ENCODE assay signal across 29 mouse cellular contexts in genomic region chr5:66815877-66816276, GRCm38 (mm10).
DNase-seq lines count a peak whose midpoint lies in the region; ATAC-seq lines count a peak whose summit lies in the region.
"Had no signal": no experiment of that assay in that cellular context is flagged by ENCODE, and none has a peak within 500 bp of the region (broad histone marks: within the 10 kb centered on the region; RNA-seq: fewer than 3 reads in every experiment).

No protein-coding gene starts in this region.

- no peaks in the 10 kb centered on the region for H3K9me3 ChIP-seq in embryonic facial prominence, embryonic 13.5 days
- H3K9me3 ChIP-seq in embryonic facial prominence, embryonic 10.5 days: no peaks in the 10 kb centered on the region
- H3K9me3 ChIP-seq in hindbrain, embryonic 13.5 days: no peaks in the 10 kb centered on the region
- no peaks in the 10 kb centered on the region for H3K9me3 ChIP-seq in hindbrain, embryonic 14.5 days (ENCODE audit: control insufficient read depth, low read length)
- no peaks in the 10 kb centered on the region for H3K9me3 ChIP-seq in midbrain, embryonic 16.5 days (replicated peaks; ENCODE audit: control insufficient read depth, low read length, poor library complexity, severe bottlenecking)
- no peaks in the 10 kb centered on the region for H3K9me3 ChIP-seq in midbrain, embryonic 13.5 days
- H3K9me3 ChIP-seq in forebrain, embryonic 16.5 days (ENCODE audit: control insufficient read depth, low read length): no peaks in the 10 kb centered on the region
- H3K9me3 ChIP-seq: heart, embryonic 12.5 days; intestine, embryonic 15.5 days; neural tube, embryonic 12.5 days had no signal

- no peaks in the 10 kb centered on the region for H3K36me3 ChIP-seq in embryonic facial prominence, embryonic 13.5 days
- no peaks in the 10 kb centered on the region for H3K36me3 ChIP-seq in embryonic facial prominence, embryonic 10.5 days (replicated peaks)
- no peaks in the 10 kb centered on the region for H3K36me3 ChIP-seq in hindbrain, embryonic 13.5 days
- H3K36me3 ChIP-seq in hindbrain, embryonic 14.5 days (replicated peaks; ENCODE audit: control insufficient read depth, insufficient read depth): no peaks in the 10 kb centered on the region
- no peaks in the 10 kb centered on the region for H3K36me3 ChIP-seq in midbrain, embryonic 16.5 days (ENCODE audit: control insufficient read depth, insufficient read depth, low read length)
- H3K36me3 ChIP-seq in midbrain, embryonic 13.5 days: no peaks in the 10 kb centered on the region
- no peaks in the 10 kb centered on the region for H3K36me3 ChIP-seq in forebrain, embryonic 16.5 days (ENCODE audit: control insufficient read depth, insufficient read depth)
- H3K36me3 ChIP-seq: G1E; heart, embryonic 12.5 days; intestine, embryonic 15.5 days; neural tube, embryonic 12.5 days had no signal

- H3K4me2 ChIP-seq in embryonic facial prominence, embryonic 13.5 days: peak overlapping the region; percentile 16; the same call in 1 of the 2 replicates
- no peak overlapping the region for H3K4me2 ChIP-seq in hindbrain, embryonic 13.5 days
- no peak overlapping the region for H3K4me2 ChIP-seq in hindbrain, embryonic 14.5 days (replicated peaks)
- 0 out of 2 replicates have a peak overlapping the region, but pooled peaks have one; percentile 15 for H3K4me2 ChIP-seq in midbrain, embryonic 16.5 days (ENCODE audit: low read length)
- H3K4me2 ChIP-seq in midbrain, embryonic 13.5 days (replicated peaks): no peak overlapping the region
- H3K4me2 ChIP-seq in forebrain, embryonic 16.5 days (ENCODE audit: low read length): peak overlapping the region; percentile 27
- H3K4me2 ChIP-seq: heart, embryonic 12.5 days; intestine, embryonic 15.5 days; midbrain, embryonic 11.5 days; neural tube, embryonic 12.5 days had no signal

- H3K4me3 ChIP-seq in embryonic facial prominence, embryonic 13.5 days: no peak overlapping the region
- H3K4me3 ChIP-seq in embryonic facial prominence, embryonic 10.5 days: no peak overlapping the region
- no peak overlapping the region for H3K4me3 ChIP-seq in hindbrain, embryonic 13.5 days
- no peak overlapping the region for H3K4me3 ChIP-seq in hindbrain, embryonic 14.5 days (replicated peaks; ENCODE audit: low read length)
- no peak overlapping the region for H3K4me3 ChIP-seq in midbrain, embryonic 16.5 days (ENCODE audit: low read depth, low read length)
- no peak overlapping the region for H3K4me3 ChIP-seq in midbrain, embryonic 13.5 days (replicated peaks)
- H3K4me3 ChIP-seq in forebrain, embryonic 16.5 days (replicated peaks; ENCODE audit: low read length): no peak overlapping the region
- H3K4me3 ChIP-seq: heart, embryonic 12.5 days; intestine, embryonic 15.5 days; neural tube, embryonic 12.5 days had no signal

- no peak for ATAC-seq in embryonic facial prominence, embryonic 13.5 days (ENCODE audit: insufficient number of reproducible peaks, insufficient read depth, low FRiP score, low TSS enrichment, low read depth)
- ATAC-seq in hindbrain, embryonic 13.5 days (ENCODE audit: low FRiP score): no peak
- ATAC-seq in hindbrain, embryonic 14.5 days (ENCODE audit: low FRiP score): no peak
- no peak for ATAC-seq in midbrain, embryonic 16.5 days
- no peak for ATAC-seq in midbrain, embryonic 13.5 days
- peak; percentile 36; the same call in 1 of the 2 replicates for ATAC-seq in forebrain, embryonic 16.5 days
- ATAC-seq: hindbrain, postnatal 0 days; intestine, embryonic 15.5 days had no signal

- WGBS in embryonic facial prominence, embryonic 13.5 days: 20% methylated on average over 6 of the region's 6 CpGs
- WGBS in embryonic facial prominence, embryonic 10.5 days: 38% methylated on average over 6 of the region's 6 CpGs
- 20% methylated on average over 6 of the region's 6 CpGs for WGBS in hindbrain, embryonic 13.5 days
- WGBS in hindbrain, embryonic 14.5 days: 18% methylated on average over 6 of the region's 6 CpGs
- 13% methylated on average over 6 of the region's 6 CpGs for WGBS in midbrain, embryonic 16.5 days
- WGBS in midbrain, embryonic 13.5 days: 16% methylated on average over 6 of the region's 6 CpGs
- 6% methylated on average over 6 of the region's 6 CpGs for WGBS in forebrain, embryonic 16.5 days

- no peaks in the 10 kb centered on the region for H3K27me3 ChIP-seq in embryonic facial prominence, embryonic 13.5 days
- H3K27me3 ChIP-seq in embryonic facial prominence, embryonic 10.5 days (replicated peaks; ENCODE audit: low read depth, poor library complexity, severe bottlenecking): no peaks in the 10 kb centered on the region
- no peaks in the 10 kb centered on the region for H3K27me3 ChIP-seq in hindbrain, embryonic 13.5 days
- H3K27me3 ChIP-seq in hindbrain, embryonic 14.5 days (ENCODE audit: control insufficient read depth, insufficient read depth, low read length): no peaks in the 10 kb centered on the region
- H3K27me3 ChIP-seq in midbrain, embryonic 16.5 days (ENCODE audit: control insufficient read depth, insufficient read depth, low read depth, low read length): no peaks in the 10 kb centered on the region
- no peaks in the 10 kb centered on the region for H3K27me3 ChIP-seq in midbrain, embryonic 13.5 days
- H3K27me3 ChIP-seq in forebrain, embryonic 16.5 days (replicated peaks; ENCODE audit: control insufficient read depth, insufficient read depth, low read length): no peaks in the 10 kb centered on the region
- H3K27me3 ChIP-seq: CH12.LX; intestine, embryonic 15.5 days; neural tube, embryonic 12.5 days had no signal

- H3K27ac ChIP-seq in embryonic facial prominence, embryonic 13.5 days: peak overlapping the region; percentile 12; the same call in 1 of the 2 replicates
- no peak overlapping the region for H3K27ac ChIP-seq in embryonic facial prominence, embryonic 10.5 days (replicated peaks)
- 0 out of 2 replicates have a peak overlapping the region, but pooled peaks have one; percentile 55 for H3K27ac ChIP-seq in hindbrain, embryonic 13.5 days
- H3K27ac ChIP-seq in hindbrain, embryonic 14.5 days: no peak overlapping the region
- H3K27ac ChIP-seq in midbrain, embryonic 16.5 days (ENCODE audit: low read length): no peak overlapping the region
- H3K27ac ChIP-seq in midbrain, embryonic 13.5 days: no peak overlapping the region
- H3K27ac ChIP-seq in forebrain, embryonic 16.5 days (ENCODE audit: low read length): no peak overlapping the region
- H3K27ac ChIP-seq: gastrocnemius, adult 2 months; hindbrain, postnatal 0 days; intestine, embryonic 15.5 days; liver, embryonic 14.5 days; neural tube, embryonic 12.5 days had no signal

- no peak for DNase-seq in embryonic facial prominence, embryonic 10.5 days (ENCODE audit: low spot score)
- DNase-seq in hindbrain, embryonic 14.5 days (ENCODE audit: low spot score): no peak
- no peak for DNase-seq in cerebellum, adult 8-10 months
- DNase-seq: adrenal gland, postnatal 10 days; cerebellum, adult 11 months; cerebellum, adult 9-11 months; gastrocnemius, adult 2 months; gastrocnemius, postnatal 36 days; heart, adult 18-20 months; heart, postnatal 4 days; kidney, adult 2 months; layer of hippocampus, adult 9-11 months; liver; lung, postnatal 14 days; right cerebral cortex, postnatal 14 days; thymus, postnatal 4 days had no signal

- peaks cover 38% of the 10 kb centered on the region for H3K4me1 ChIP-seq in embryonic facial prominence, embryonic 13.5 days
- H3K4me1 ChIP-seq in embryonic facial prominence, embryonic 10.5 days: peaks cover 26% of the 10 kb centered on the region
- peaks cover 5% of the 10 kb centered on the region; the same call in 1 of the 2 replicates for H3K4me1 ChIP-seq in hindbrain, embryonic 13.5 days (replicated peaks)
- no peaks in the 10 kb centered on the region for H3K4me1 ChIP-seq in hindbrain, embryonic 14.5 days (replicated peaks; ENCODE audit: control insufficient read depth, insufficient read depth, low read length)
- H3K4me1 ChIP-seq in midbrain, embryonic 16.5 days (ENCODE audit: control insufficient read depth, insufficient read depth, low read length): peaks cover 7% of the 10 kb centered on the region
- H3K4me1 ChIP-seq in midbrain, embryonic 13.5 days (replicated peaks): peaks cover 11% of the 10 kb centered on the region
- peaks cover 10% of the 10 kb centered on the region for H3K4me1 ChIP-seq in forebrain, embryonic 16.5 days (replicated peaks; ENCODE audit: control insufficient read depth, insufficient read depth, low read length)
- H3K4me1 ChIP-seq: heart, embryonic 12.5 days; intestine, embryonic 15.5 days; neural tube, embryonic 12.5 days had no signal

- H3K9ac ChIP-seq in embryonic facial prominence, embryonic 13.5 days: no peak overlapping the region
- no peak overlapping the region for H3K9ac ChIP-seq in hindbrain, embryonic 13.5 days
- no peak overlapping the region for H3K9ac ChIP-seq in hindbrain, embryonic 14.5 days
- H3K9ac ChIP-seq in midbrain, embryonic 16.5 days (ENCODE audit: low read depth, low read length): no peak overlapping the region
- no peak overlapping the region for H3K9ac ChIP-seq in midbrain, embryonic 13.5 days (replicated peaks)
- H3K9ac ChIP-seq in forebrain, embryonic 16.5 days (replicated peaks; ENCODE audit: low read depth, low read length): no peak overlapping the region
- H3K9ac ChIP-seq: heart, embryonic 12.5 days; intestine, embryonic 15.5 days; liver, embryonic 14.5 days; neural tube, embryonic 12.5 days had no signal

Comparison
In these comparisons a context has a peak if more than half of its experiments do, and no peak if none do; other contexts are left out.
1. H3K27ac ChIP-seq: peak in embryonic facial prominence, embryonic 13.5 days (single experiment) and hindbrain, embryonic 13.5 days (single experiment); none in embryonic facial prominence, embryonic 10.5 days (single experiment), hindbrain, embryonic 14.5 days (single experiment), midbrain, embryonic 16.5 days (single experiment), midbrain, embryonic 13.5 days (single experiment) and forebrain, embryonic 16.5 days (single experiment).
2. H3K4me2 ChIP-seq: peak in embryonic facial prominence, embryonic 13.5 days (single experiment), midbrain, embryonic 16.5 days (single experiment) and forebrain, embryonic 16.5 days (single experiment); none in hindbrain, embryonic 13.5 days (single experiment), hindbrain, embryonic 14.5 days (single experiment) and midbrain, embryonic 13.5 days (single experiment).